Mouse (Mus musculus) MEL (cell line): Measurements from ENCODE around the gene Spock1. TPM values are rescaled to one million over a fixed set of nuclear protein-coding genes. Genes with fewer than 3 reads are reported as not detected.

Experiments
- DNase-seq: peaks from one replicate; pipeline ENCODE4 v3.0.0; 2011; ENCODE audit warnings: low read depth, low spot score
- H3K27ac ChIP-seq: 2 replicates; pipeline ENCODE4 v1.5.1; 2012; ENCODE audit warnings: low read depth, mild to moderate bottlenecking, control low read depth, low read length, moderate library complexity; ENCODE audit not compliant: control insufficient read depth
- H3K27me3 ChIP-seq, 2 experiments: fragments of 150-350 bp in 1 of 2; sonication (generic) in 1 of 2; 2 replicates each; pipeline ENCODE4 v1.6.1; 2012; ENCODE audit warnings: low read length in 2 of 2, mild to moderate bottlenecking in 2 of 2, improper control_type of control experiment in 1 of 2, moderate library complexity in 1 of 2; ENCODE audit not compliant: insufficient read depth in 2 of 2, control insufficient read depth in 1 of 2
- H3K36me3 ChIP-seq, 2 experiments: 2 replicates each; pipeline ENCODE4 v1.6.1; 2012 to 2014; ENCODE audit warnings: low read length in 2 of 2, improper control_type of control experiment in 1 of 2, inconsistent platforms in 1 of 2, mild to moderate bottlenecking in 1 of 2; ENCODE audit not compliant: insufficient read depth in 2 of 2, control insufficient read depth in 1 of 2
- H3K4me1 ChIP-seq, 2 experiments: fragments of 150-350 bp in 1 of 2; sonication (generic) in 1 of 2; 2 replicates each; pipeline ENCODE4 v1.6.1; 2012; ENCODE audit warnings: low read length in 2 of 2, improper control_type of control experiment in 1 of 2, mild to moderate bottlenecking in 1 of 2; ENCODE audit not compliant: insufficient read depth in 2 of 2, control insufficient read depth in 1 of 2
- H3K4me3 ChIP-seq, 2 experiments: fragments of 150-350 bp in 1 of 2; sonication (generic) in 1 of 2; 2 replicates each; pipeline ENCODE4 v1.5.1; 2012; ENCODE audit warnings: low read depth in 2 of 2, low read length in 2 of 2, mild to moderate bottlenecking in 2 of 2, moderate library complexity in 2 of 2, control low read depth in 1 of 2, improper control_type of control experiment in 1 of 2; ENCODE audit not compliant: control insufficient read depth in 1 of 2, insufficient read depth in 1 of 2
- H3K79me2 ChIP-seq: 2 replicates; pipeline ENCODE4 v1.6.1; 2012; ENCODE audit warnings: mild to moderate bottlenecking, low read length, moderate library complexity; ENCODE audit not compliant: control insufficient read depth, poor library complexity, insufficient read depth
- H3K9ac ChIP-seq: 2 replicates; pipeline ENCODE4 v1.6.1; 2012; ENCODE audit warnings: low read depth, mild to moderate bottlenecking, control low read depth, low read length, moderate library complexity; ENCODE audit not compliant: control insufficient read depth, poor library complexity, severe bottlenecking
- H3K9me3 ChIP-seq: fragments of 150-350 bp; sonication (generic); replicated peaks from 2 replicates; pipeline ENCODE4 v1.6.1; 2012; ENCODE audit warnings: mild to moderate bottlenecking, low read length, improper control_type of control experiment, moderate library complexity; ENCODE audit not compliant: insufficient read depth
- BHLHE40 ChIP-seq: IDR thresholded peaks from 2 replicates; pipeline ENCODE4 v1.6.1; 2012; ENCODE audit warnings: low read depth, mild to moderate bottlenecking, inconsistent platforms, low read length, improper control_type of control experiment, borderline replicate concordance
- CHD1 ChIP-seq: IDR thresholded peaks from 2 replicates; pipeline ENCODE4 v1.6.1; 2012; ENCODE audit warnings: low read depth, mild to moderate bottlenecking, inconsistent platforms, low read length, improper control_type of control experiment
- CTCF ChIP-seq, 3 experiments: IDR thresholded peaks in 2 of 3; conservative IDR thresholded peaks in 1 of 3; 2 replicates each; pipeline ENCODE4 v1.5.1; 2011 to 2012; ENCODE audit warnings: low read length in 3 of 3, low read depth in 2 of 3, mild to moderate bottlenecking in 2 of 3, improper control_type of control experiment in 1 of 3, inconsistent platforms in 1 of 3, mixed read lengths in 1 of 3, moderate library complexity in 1 of 3; ENCODE audit not compliant: control insufficient read depth in 1 of 3, insufficient read depth in 1 of 3, poor library complexity in 1 of 3, severe bottlenecking in 1 of 3
- EP300 ChIP-seq, 2 experiments: IDR thresholded peaks; 2 replicates each; pipeline ENCODE4 v1.6.1; 2011; ENCODE audit warnings: improper control_type of control experiment in 2 of 2, low read length in 2 of 2, low read depth in 1 of 2, mild to moderate bottlenecking in 1 of 2
- ETS1 ChIP-seq: IDR thresholded peaks from 2 replicates; pipeline ENCODE4 v1.6.1; 2012; ENCODE audit warnings: low read depth, mild to moderate bottlenecking, inconsistent platforms, low read length, improper control_type of control experiment, moderate library complexity
- HCFC1 ChIP-seq: IDR thresholded peaks from 2 replicates; pipeline ENCODE4 v1.6.1; 2012; ENCODE audit warnings: low read depth, mild to moderate bottlenecking, inconsistent platforms, low read length, improper control_type of control experiment, moderate library complexity
- MEF2A ChIP-seq: IDR thresholded peaks from 2 replicates; pipeline ENCODE4 v1.6.1; 2014; ENCODE audit warnings: low read depth, mild to moderate bottlenecking, inconsistent platforms, low read length, improper control_type of control experiment; ENCODE audit not compliant: poor library complexity, insufficient replicate concordance, severe bottlenecking; ENCODE audit errors: extremely low read depth
- MXI1 ChIP-seq: IDR thresholded peaks from 2 replicates; pipeline ENCODE4 v1.6.1; 2011; ENCODE audit warnings: mild to moderate bottlenecking, low read depth, low read length, improper control_type of control experiment
- MYB ChIP-seq: IDR thresholded peaks from 2 replicates; pipeline ENCODE4 v1.6.1; 2011; ENCODE audit warnings: mild to moderate bottlenecking, low read depth, low read length, improper control_type of control experiment
- NELFE ChIP-seq: IDR thresholded peaks from 2 replicates; pipeline ENCODE4 v1.6.1; 2011; ENCODE audit warnings: low read depth, low read length, improper control_type of control experiment
- SIN3A ChIP-seq: IDR thresholded peaks from 2 replicates; pipeline ENCODE4 v1.6.1; 2012; ENCODE audit warnings: low read length, improper control_type of control experiment, inconsistent platforms
- SMC3 ChIP-seq: IDR thresholded peaks from 2 replicates; pipeline ENCODE4 v1.6.1; 2011; ENCODE audit warnings: low read depth, low read length, improper control_type of control experiment
- TAL1 ChIP-seq: IDR thresholded peaks from 2 replicates; pipeline ENCODE4 v1.6.1; 2012; ENCODE audit warnings: mild to moderate bottlenecking, inconsistent platforms, low read length, moderate library complexity, mixed read lengths
- UBTF ChIP-seq: IDR thresholded peaks from 2 replicates; pipeline ENCODE4 v1.6.1; 2012; ENCODE audit warnings: low read depth, mild to moderate bottlenecking, inconsistent platforms, low read length, improper control_type of control experiment, moderate library complexity, borderline replicate concordance; ENCODE audit not compliant: insufficient read depth
- USF2 ChIP-seq, 2 experiments: IDR thresholded peaks; 2 replicates each; pipeline ENCODE4 v1.6.1; 2011 to 2012; ENCODE audit warnings: improper control_type of control experiment in 2 of 2, low read length in 2 of 2, borderline replicate concordance in 1 of 2, inconsistent platforms in 1 of 2, low read depth in 1 of 2, mild to moderate bottlenecking in 1 of 2; ENCODE audit not compliant: insufficient read depth in 1 of 2
- ZMIZ1 ChIP-seq: IDR thresholded peaks from 2 replicates; pipeline ENCODE4 v1.6.1; 2012; ENCODE audit warnings: low read depth, mild to moderate bottlenecking, inconsistent platforms, low read length, improper control_type of control experiment, moderate library complexity
- polyA plus RNA-seq, 2 experiments: library from polyadenylated mRNA; stranded (reverse) in 1 of 2; unstranded in 1 of 2; fragments of >175 nt in 1 of 2; fragments of >200 nt in 1 of 2; gene quantifications; 2 replicates each; pipeline versions ENCODE4 v1.2.1 to v1.2.4; 2012; ENCODE audit warnings: low replicate concordance in 2 of 2, low read depth in 1 of 2; ENCODE audit not compliant: insufficient read length in 2 of 2, insufficient read depth in 1 of 2, missing spikeins in 1 of 2
- total RNA-seq: library from RNA; depleted of rRNA; stranded (reverse); fragments of 300-350 nt; gene quantifications from 2 replicates; pipeline ENCODE4 v1.2.3, GENCODE M21; 2012

Gene Spock1
- total and polyA plus RNA-seq, 3 experiments: not detected

DNA sequence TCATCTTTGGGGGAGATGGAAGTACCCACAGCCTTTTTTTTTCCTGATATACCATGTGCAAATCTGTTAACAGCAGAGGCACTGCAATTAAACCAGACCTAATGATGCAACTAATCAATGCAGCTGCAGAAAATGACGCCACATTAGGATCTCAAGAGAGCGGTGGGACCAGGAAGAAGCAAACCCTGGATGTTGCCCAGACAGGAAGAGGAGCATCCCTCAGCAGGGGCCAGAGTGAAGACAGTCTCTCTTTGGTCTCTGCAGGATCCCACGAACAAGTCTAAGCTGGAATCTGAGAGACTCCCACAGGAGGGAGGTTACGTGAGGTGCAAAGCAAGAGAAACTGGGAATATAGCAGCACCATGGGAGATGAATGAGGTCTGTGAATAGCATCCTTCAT lies 52.4 kb downstream of the Spock1 start:
- TF ChIP-seq CHD1 (no peak), MEF2A (no peak), CTCF (IDR thresholded peaks at IDR 0.05 in 2 of 3, conservative IDR thresholded peaks at IDR 0.05 in 1 of 3; ENCODE audit: control insufficient read depth in 1 of 3, insufficient read depth in 1 of 3, low read depth in 2 of 3, low read length in 3 of 3, poor library complexity in 1 of 3, severe bottlenecking in 1 of 3) (no peak), TAL1 (no peak), BHLHE40 (no peak), USF2 (IDR thresholded peaks at IDR 0.05; ENCODE audit: borderline replicate concordance in 1 of 2, insufficient read depth in 1 of 2, low read depth in 1 of 2, low read length in 2 of 2) (no peak)
- H3K27me3 ChIP-seq: no peaks in the 10 kb centered on the region
- no peak for DNase-seq
- no peaks in the 10 kb centered on the region for H3K79me2 ChIP-seq
- no peaks in the 10 kb centered on the region for H3K4me1 ChIP-seq
- no peak overlapping the region for H3K9ac ChIP-seq
- H3K9me3 ChIP-seq: no peaks in the 10 kb centered on the region
- H3K4me3 ChIP-seq: no peak overlapping the region
- no peak overlapping the region for H3K27ac ChIP-seq
- H3K36me3 ChIP-seq: no peaks in the 10 kb centered on the region

DNA sequence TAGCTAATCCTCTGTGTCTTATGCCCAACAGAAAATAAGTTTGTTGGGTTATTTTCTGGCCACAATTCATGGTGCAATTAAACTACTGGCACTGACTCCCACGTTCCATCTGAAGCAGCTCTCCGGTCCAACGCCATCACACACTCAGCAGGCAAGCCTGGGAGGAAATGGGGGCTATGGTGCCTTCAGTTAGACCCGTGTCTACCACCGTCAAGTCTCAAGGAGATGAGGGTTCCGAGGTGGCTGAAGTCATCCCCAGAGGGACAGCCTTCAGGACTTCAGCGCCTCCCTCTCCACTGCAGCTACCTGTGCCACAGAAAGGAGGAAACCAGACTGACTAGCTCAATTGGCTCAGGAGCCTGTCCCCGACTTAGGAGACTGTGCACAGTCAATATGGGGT lies 53.7 kb downstream of the Spock1 start:
- Histone ChIP-seq H3K79me2 (no peaks in the 10 kb centered on the region), H3K27me3 (no peaks in the 10 kb centered on the region), H3K4me3 (no peak overlapping the region), H3K9ac (no peak overlapping the region), H3K36me3 (no peaks in the 10 kb centered on the region), H3K27ac (no peak overlapping the region), H3K4me1 (no peaks in the 10 kb centered on the region), H3K9me3 (no peaks in the 10 kb centered on the region)
- no peak for DNase-seq
- no peak for TF ChIP-seq UBTF
- TF ChIP-seq MEF2A: no peak
- no peak for TF ChIP-seq MYB
- TF ChIP-seq SIN3A: no peak
- TF ChIP-seq SMC3: no peak
- TF ChIP-seq USF2 (IDR thresholded peaks at IDR 0.05; ENCODE audit: borderline replicate concordance in 1 of 2, insufficient read depth in 1 of 2, low read depth in 1 of 2, low read length in 2 of 2): no peak
- TF ChIP-seq ZMIZ1: no peak
- no peak for TF ChIP-seq EP300 (IDR thresholded peaks at IDR 0.05; ENCODE audit: low read depth in 1 of 2, low read length in 2 of 2)

DNA sequence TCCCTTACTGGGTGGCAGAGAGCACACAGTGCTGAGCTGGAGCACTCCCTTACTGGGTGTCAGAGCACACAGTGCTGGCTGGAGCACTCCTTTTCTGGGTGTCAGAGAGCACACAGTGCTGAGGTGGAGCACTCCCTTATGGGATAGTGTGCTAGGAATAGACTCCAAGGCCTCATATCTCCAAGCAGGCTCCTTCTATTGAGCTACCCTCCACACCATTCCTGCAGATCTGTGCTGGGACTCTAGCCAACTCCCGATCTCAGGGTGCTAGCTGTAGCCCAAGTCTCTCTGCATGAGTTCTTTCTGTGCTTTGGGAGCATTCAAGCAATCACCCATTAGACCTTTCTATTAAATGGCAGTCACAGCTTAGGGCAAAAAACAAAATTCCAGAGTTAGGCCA lies 54.5 kb downstream of the Spock1 start:
- no peaks in the 10 kb centered on the region for H3K27me3 ChIP-seq
- no peak overlapping the region for H3K4me3 ChIP-seq
- TF ChIP-seq CTCF (IDR thresholded peaks at IDR 0.05 in 2 of 3, conservative IDR thresholded peaks at IDR 0.05 in 1 of 3; ENCODE audit: control insufficient read depth in 1 of 3, insufficient read depth in 1 of 3, low read depth in 2 of 3, low read length in 3 of 3, poor library complexity in 1 of 3, severe bottlenecking in 1 of 3) (no peak), ETS1 (no peak), MXI1 (no peak), HCFC1 (no peak), NELFE (no peak)

More for the DNA sequence above, 54.5 kb downstream of the Spock1 start:
- DNase-seq: no peak
- Histone ChIP-seq H3K9me3 (no peaks in the 10 kb centered on the region), H3K79me2 (no peaks in the 10 kb centered on the region), H3K9ac (no peak overlapping the region), H3K27ac (no peak overlapping the region), H3K4me1 (no peaks in the 10 kb centered on the region), H3K36me3 (no peaks in the 10 kb centered on the region)
